Mouse (Mus musculus): ENCODE measurements at regions not wholly inside any gene's neighbourhood (a gene's known extent, or its start where the extent isn't known, plus 50 kb on each side); places are given as distances from the start of the nearest gene placed in this dataset.

GRCm38 (mm10) chr2:124971826-124972749, 95.8 kb upstream of the Slc24a5 start:
- H3K27ac ChIP-seq: peak overlapping the region; percentile 56; the same call in 1 of the 2 replicates
- no peaks in the 10 kb centered on the region for H3K9me3 ChIP-seq
- H3K9ac ChIP-seq: 0 out of 2 replicates have a peak overlapping the region, but pooled peaks have one; percentile 10
- H3K4me3 ChIP-seq: no peak overlapping the region
- 0 out of 2 replicates have a peak, but pooled peaks have one; percentile 57 for ATAC-seq (ENCODE audit: low FRiP score)
- WGBS: 36% methylated on average over 17 of the region's 17 CpGs
- no peaks in the 10 kb centered on the region for H3K27me3 ChIP-seq
- peaks cover 10% of the 10 kb centered on the region for H3K4me1 ChIP-seq (replicated peaks)
- peak overlapping the region; percentile 14; the same call in 1 of the 2 replicates for H3K4me2 ChIP-seq
- H3K36me3 ChIP-seq: no peaks in the 10 kb centered on the region

DNA sequence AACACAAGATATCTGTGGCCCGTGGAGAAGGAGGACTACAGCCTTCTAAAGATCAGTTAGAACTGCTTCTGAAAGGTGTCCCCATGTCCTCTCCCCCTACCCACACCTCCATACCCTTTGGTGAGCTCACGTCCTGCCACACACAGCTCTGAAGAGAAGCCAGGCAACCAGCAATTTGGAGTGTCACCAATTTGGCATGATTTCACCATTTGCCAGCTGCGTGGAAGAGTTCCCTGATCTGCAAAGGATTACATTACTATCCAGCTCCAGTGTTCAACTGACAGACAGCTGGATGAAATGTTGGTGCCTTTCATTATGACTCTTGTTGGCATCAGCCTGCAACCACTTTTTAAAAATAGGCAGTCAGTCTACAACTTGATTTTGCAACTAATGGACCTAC, 92.8 kb upstream of the Slc24a5 start:
- no peak overlapping the region for H3K27ac ChIP-seq
- peaks cover 10% of the 10 kb centered on the region for H3K4me1 ChIP-seq (replicated peaks)
- 81% methylated on average over 3 of the region's 3 CpGs for WGBS
- H3K36me3 ChIP-seq: no peaks in the 10 kb centered on the region
- no peak overlapping the region for H3K4me3 ChIP-seq
- no peak for ATAC-seq (ENCODE audit: low FRiP score)
- no peak overlapping the region for H3K4me2 ChIP-seq
- H3K9me3 ChIP-seq: no peaks in the 10 kb centered on the region
- no peaks in the 10 kb centered on the region for H3K27me3 ChIP-seq
- no peak overlapping the region for H3K9ac ChIP-seq

DNA sequence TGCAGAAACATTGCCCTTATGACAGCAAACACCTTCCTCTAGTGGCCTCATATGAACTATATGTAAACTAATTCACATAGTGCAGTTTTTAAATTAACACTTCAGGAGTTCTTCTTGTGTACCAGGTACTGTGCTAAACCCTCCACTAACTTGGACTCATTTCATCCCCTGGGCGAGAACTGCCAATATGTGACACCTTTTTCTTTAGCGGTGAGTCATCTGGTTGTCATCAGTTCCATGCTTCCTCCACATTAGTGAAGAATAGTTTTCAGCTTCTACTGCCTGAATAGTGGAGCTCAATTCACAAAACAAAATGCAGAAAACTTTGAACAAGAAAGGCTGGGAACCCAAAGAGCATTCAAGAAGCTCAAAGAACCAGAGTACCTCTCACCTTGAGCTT, 76.9 kb upstream of the Slc24a5 start:
- WGBS: 92% methylated on average over 2 of the region's 2 CpGs
- no peak for ATAC-seq (ENCODE audit: low FRiP score)
- Histone ChIP-seq H3K4me1 (replicated peaks) (no peaks in the 10 kb centered on the region), H3K27me3 (no peaks in the 10 kb centered on the region), H3K9me3 (no peaks in the 10 kb centered on the region), H3K27ac (no peak overlapping the region), H3K9ac (no peak overlapping the region), H3K36me3 (no peaks in the 10 kb centered on the region), H3K4me3 (no peak overlapping the region), H3K4me2 (no peak overlapping the region)

GRCm38 (mm10) chr2:125015007-125015406, 52.9 kb upstream of the Slc24a5 start:
- H3K4me2 ChIP-seq: no peak overlapping the region
- H3K4me3 ChIP-seq: no peak overlapping the region
- no peaks in the 10 kb centered on the region for H3K36me3 ChIP-seq
- H3K9ac ChIP-seq: no peak overlapping the region
- H3K27me3 ChIP-seq: no peaks in the 10 kb centered on the region
- no peaks in the 10 kb centered on the region for H3K4me1 ChIP-seq (replicated peaks)
- H3K27ac ChIP-seq: no peak overlapping the region
- ATAC-seq (ENCODE audit: low FRiP score): no peak
- WGBS: 90% methylated on average over 1 of the region's 1 CpGs
- no peaks in the 10 kb centered on the region for H3K9me3 ChIP-seq

DNA sequence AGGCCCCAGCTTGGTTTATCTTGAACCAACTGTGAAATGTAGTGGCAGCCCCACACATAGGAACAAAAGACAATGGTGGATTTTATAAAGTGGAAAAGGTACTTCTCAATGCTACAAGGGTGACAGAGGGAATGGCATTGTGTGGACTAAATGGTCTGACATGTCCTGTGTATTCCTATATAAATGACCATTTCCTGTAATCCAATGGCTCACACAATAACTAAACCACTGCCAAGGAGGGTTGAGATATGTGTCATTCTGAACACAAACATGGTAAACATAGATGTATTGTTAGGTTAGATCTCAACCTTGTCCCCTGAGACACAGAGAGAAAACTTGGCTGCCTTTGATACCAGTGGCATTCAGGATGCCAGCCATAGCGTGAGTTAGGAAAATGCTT, 51.0 kb upstream of the Slc24a5 start:
- no peak overlapping the region for H3K27ac ChIP-seq
- no peaks in the 10 kb centered on the region for H3K36me3 ChIP-seq
- 79% methylated on average over 1 of the region's 1 CpGs for WGBS
- H3K9ac ChIP-seq: no peak overlapping the region
- H3K4me2 ChIP-seq: no peak overlapping the region
- no peak overlapping the region for H3K4me3 ChIP-seq
- no peaks in the 10 kb centered on the region for H3K27me3 ChIP-seq
- no peaks in the 10 kb centered on the region for H3K9me3 ChIP-seq
- no peaks in the 10 kb centered on the region for H3K4me1 ChIP-seq (replicated peaks)
- ATAC-seq (ENCODE audit: low FRiP score): no peak

Measured in hindbrain, embryonic 13.5 days (tissue).